Mouse (Mus musculus) liver, adult (tissue): ENCODE measurements around the gene Lyzl4.

Experiments used
- GATA4 ChIP-seq: IDR thresholded peaks from 2 replicates; pipeline ENCODE4 v1.6.1; 2014; ENCODE audit warnings: mild to moderate bottlenecking, low read length; ENCODE audit not compliant: insufficient replicate concordance

Lyzl4 gene

DNA sequence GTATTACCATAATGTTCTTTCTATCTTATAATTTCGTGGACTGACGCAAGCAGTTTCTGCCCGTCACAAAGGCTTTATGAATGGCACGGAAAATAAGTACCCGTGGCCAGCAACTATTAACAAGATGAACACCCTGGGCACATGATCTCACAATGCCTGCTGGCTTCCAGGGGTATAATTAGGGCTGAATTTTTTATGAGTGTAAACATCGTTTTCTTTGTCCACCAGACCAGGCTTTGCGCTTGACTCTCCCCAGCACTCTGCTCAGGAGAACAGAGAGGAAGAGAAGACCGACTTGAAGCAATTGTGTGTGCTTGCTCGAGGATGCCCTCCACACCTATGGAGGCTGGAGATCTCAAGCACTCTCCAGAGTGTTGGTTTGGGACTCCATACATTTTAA is 109.3 kb downstream of the Lyzl4 start:
- no peak for TF ChIP-seq GATA4

DNA sequence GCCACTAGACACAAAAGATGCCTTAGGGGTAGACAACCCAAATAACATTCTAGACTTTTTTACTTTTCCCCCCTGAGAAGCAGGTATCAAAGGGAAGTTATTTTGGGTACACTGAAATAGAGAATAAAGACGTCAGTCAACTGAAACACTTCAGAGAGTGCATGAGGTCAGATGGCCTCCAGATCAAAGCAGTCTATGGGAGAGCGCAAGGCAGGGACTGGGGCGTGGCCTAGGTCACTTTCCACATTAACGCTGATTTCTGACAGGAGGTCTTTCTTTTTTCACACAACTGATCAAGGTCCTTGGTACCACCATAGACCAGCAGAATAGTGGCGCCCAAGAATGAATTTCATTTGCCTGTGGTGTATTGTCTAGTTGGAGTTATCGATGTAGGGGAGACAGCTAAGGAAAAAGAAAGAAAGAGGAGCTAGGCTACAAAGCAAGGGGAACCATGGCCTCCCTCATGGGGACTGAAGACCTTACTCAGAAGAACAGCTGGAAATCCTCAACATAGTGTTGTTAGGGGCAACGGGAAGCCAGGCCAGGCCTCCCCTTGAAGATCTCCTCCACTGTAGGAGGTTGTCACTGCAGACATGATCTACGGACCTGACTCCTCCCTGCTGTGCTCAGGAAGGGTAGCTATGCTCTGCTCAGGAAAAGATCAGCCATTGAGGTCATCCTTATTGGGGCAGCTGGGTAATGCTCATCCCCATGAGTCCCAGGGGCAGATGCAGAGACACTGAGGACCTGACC is 113.1 kb downstream of the Lyzl4 start:
- no peak for TF ChIP-seq GATA4
